Mouse (Mus musculus): ENCODE data around the gene Upb1.
"Not testable (repeated sequence)": the region's sequence is repeated elsewhere in the genome, so short reads cannot be mapped to it uniquely, and the experiment has no call there.

The Upb1 gene

GRCm38 (mm10) chr10:75400958-75401357 is at the start of gene Upb1:
Gene Upb1, plus strand, starts transcription at chr10:75401115.
- DNase-seq (ENCODE audit: low read depth, low spot score): no peak

- no peak for DNase-seq (ENCODE audit: low read depth, low spot score)
Measured at GRCm38 (mm10) chr10:75352541-75352940, 48.4 kb upstream of the Upb1 start.

DNA sequence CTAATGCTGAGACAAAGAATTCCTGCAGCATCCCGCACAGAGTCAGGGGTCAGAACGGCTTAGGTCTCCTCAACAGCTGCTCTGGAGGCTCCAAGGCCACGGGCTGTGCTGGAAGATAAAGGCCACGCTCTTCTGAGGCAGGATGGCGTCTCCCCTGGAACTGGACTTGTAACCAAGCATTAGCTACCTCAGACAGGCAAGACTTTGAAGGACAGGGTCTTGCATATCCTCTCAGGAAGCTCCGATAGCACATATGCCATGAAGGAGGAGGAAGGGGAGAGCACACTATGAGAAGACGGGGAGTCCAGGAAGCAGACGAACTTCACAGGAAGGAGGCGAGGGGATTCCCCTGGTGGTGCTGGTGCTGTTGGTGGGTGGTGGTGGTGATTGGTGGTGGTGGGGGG is 47.1 kb upstream of the Upb1 start:
- not testable (repeated sequence) for DNase-seq (ENCODE audit: low read depth, low spot score)

GRCm38 (mm10) chr10:75355341-75355740 is 45.6 kb upstream of the Upb1 start:
- no peak for DNase-seq (ENCODE audit: low read depth, low spot score)

DNA sequence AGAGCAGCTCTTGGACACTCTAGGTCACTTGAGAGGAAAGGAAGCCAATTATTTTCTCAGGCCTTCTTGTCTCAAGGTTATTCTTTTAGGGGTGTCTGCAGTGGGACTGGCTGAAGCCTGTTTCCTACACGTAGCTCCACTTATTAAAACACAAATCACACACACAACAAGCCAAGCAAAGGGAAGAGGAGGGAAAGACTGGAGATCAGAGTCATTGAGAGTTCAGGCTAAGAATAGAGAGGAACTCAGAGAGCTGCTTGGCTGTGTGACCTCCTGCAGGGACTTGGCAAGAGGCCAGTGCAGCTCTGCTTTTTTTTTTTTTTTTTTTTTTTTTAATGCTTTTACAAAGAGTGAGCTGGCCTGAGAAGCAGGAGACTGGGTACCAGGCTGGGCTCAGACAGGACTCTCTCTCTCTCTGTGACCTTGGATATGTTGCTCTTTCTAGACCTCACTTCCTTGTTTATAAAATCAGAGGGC is 36.7 kb upstream of the Upb1 start:
- peak; percentile 18 for DNase-seq (ENCODE audit: low read depth, low spot score)

- no peak for DNase-seq (ENCODE audit: low read depth, low spot score)
Measured at GRCm38 (mm10) chr10:75364796-75365195, 36.1 kb upstream of the Upb1 start.

- peak; percentile 43 for DNase-seq (ENCODE audit: low read depth, low spot score)
Measured at GRCm38 (mm10) chr10:75365231-75365633, 35.7 kb upstream of the Upb1 start.

GRCm38 (mm10) chr10:75373655-75374351 is 27.1 kb upstream of the Upb1 start:
- not testable (repeated sequence) for DNase-seq (ENCODE audit: low read depth, low spot score)

DNA sequence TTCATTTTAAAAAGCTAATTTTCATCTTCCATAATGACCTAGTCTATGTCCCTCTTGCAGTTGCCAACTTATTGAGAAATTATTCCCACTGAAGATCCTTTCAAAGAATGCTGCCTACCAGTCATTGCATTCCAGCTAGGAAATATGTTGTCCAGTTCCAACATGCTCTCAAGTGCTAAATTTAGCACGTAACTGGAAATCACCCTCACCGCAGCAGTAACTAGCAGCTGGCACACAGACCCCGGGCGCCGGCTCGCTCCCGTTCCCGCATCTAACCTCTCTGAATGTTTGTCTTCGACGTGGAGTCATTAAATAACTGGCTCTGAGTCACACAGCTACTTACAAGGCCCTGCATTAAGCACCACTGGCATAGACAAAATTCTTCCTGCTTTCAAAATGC is 22.2 kb upstream of the Upb1 start:
- no peak for DNase-seq (ENCODE audit: low read depth, low spot score)

DNA sequence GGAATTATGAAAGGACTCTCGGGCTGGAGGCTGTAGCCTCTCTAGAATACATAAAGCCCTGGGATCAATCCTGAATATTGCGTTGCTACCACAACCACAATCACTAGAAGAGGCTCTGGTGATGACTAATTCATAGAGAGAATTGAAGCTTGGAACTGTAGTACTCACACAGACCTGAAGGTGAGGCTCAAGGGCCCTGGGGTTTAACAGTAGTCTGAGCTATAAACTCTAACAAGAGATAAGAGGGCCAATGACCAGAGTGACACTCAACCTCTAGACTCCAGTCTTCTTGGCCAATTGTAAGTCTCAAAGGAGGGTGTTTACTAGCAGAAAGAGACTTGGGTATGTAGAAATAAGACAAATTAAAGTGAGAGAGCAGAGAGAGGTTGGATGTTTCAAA is 10.8 kb upstream of the Upb1 start:
- no peak for DNase-seq (ENCODE audit: low read depth, low spot score)

- DNase-seq (ENCODE audit: low read depth, low spot score): no peak
Measured at GRCm38 (mm10) chr10:75390832-75391231, 10.1 kb upstream of the Upb1 start.

DNA sequence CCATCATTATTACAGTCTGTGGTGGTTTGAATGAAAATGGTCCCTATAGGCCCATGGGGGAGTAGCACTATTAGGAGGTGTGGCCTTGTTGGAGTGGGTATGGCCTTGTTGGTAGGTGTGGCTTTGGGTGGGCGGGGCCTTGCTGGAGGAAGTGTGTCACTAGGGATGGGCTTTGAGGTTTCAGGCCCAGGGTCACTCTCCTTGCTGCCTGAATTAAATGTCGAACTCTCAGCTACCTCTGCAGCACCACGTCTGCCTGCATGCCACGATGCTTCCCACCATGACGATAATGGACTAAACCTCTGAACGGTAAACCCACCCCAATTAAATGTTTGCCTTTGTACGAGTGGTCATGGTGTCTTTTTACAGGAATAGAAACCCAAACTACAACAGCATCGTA is 6.1 kb upstream of the Upb1 start:
- no peak for DNase-seq (ENCODE audit: low read depth, low spot score)

DNA sequence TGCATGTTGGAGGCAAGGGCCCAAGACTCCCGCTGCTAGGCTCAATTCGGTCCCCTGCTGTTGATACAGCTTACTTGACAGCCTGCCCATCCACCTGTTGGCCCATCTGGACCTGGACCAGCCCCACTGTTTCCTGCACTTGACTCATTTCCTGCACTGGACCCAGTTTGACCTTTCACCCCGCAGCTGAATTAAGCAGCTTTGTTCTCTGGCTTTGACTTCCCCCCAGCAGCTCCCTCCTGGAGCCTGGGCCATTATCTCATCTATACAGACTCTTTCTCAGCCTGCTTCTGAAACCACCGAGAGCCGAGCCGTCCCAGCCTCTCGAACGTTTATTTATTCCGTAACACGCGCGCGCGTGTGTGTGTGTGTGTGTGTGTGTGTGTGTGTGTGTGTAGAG is 3.9 kb upstream of the Upb1 start:
- DNase-seq (ENCODE audit: low read depth, low spot score): peak; percentile 8

- DNase-seq (ENCODE audit: low read depth, low spot score): no peak
Measured at GRCm38 (mm10) chr10:75405916-75406315, 5.0 kb downstream of the Upb1 start.

- DNase-seq (ENCODE audit: low read depth, low spot score): peak; percentile 24
Measured at GRCm38 (mm10) chr10:75406755-75407154, 5.8 kb downstream of the Upb1 start.

DNA sequence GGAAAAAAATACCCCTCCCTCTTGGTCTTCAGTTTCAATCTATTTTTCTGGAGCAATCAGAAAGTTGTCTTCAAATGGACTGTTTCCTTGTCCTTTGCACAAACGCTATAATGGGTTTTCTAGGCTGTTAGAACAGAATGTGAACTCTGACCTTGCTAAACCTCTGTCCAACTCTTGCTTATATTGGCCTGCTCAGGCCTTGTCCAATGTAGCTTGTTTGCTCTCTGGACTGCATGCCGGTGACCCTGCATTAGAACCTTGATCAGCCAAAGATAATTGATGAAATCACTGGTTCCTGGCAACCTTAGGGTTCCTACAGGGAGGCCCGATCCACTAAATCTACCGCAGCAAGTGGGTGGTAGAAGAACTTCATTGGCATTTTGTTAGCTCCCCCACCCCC is 6.8 kb downstream of the Upb1 start:
- no peak for DNase-seq (ENCODE audit: low read depth, low spot score)

DNA sequence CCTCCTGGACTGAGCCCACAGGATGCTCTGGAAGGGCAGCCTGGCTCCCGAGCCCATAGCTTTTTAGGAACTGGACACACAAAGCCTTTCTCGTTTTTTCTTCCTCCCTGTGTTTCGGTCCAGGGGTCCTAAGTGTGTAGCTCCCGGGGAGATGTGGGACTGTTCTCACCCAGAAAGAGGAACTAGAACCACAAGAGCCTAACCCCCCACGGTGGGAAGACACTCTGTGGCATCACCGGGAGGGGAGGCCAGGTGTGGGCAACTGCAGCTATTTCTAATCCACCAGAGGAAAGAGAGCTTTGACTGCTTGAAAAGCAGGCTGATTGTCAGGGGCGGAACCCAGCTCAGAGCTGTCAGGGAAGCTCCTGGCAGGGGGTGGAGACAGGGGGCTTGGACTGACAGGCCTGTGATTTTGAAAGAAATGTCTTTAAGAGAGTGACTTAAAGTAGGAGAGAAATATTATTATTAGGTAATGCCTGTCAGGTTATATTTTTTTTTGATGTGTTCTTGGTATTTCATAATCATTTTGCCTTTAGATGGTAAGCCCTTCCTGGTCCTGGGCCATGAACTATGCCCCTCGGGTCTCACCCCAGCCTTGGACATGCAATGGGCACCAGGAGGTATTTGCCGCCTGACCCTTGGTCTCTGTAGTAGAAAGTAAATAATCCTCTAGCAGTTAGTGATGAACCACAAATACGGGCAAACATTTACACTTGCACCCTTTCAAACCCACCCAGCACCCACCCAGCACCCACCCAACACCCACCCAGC is 10.6 kb downstream of the Upb1 start:
- not testable (repeated sequence) for DNase-seq (ENCODE audit: low read depth, low spot score)

GRCm38 (mm10) chr10:75412114-75413103 is 11.5 kb downstream of the Upb1 start:
- no peak for DNase-seq (ENCODE audit: low read depth, low spot score)

DNA sequence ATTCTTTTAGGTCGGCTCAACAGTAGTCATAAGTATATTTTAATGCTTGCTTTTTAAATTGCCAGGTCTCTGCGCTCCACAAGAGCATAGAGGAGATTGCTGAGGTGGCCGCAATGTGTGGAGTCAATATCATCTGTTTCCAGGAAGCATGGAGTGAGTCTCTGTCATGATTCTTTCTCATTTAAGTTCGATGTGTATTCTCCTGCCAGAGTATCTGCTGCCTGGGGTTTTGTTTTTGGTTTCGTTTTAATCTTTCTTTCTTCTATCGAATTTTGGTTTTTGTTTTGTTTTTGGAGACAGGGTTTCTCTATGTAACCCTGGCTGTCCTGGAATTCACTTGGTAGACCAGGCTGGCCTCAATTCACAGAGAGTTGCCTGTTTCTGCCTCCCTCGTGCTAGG is 14.0 kb downstream of the Upb1 start:
- no peak for DNase-seq (ENCODE audit: low read depth, low spot score)

DNA sequence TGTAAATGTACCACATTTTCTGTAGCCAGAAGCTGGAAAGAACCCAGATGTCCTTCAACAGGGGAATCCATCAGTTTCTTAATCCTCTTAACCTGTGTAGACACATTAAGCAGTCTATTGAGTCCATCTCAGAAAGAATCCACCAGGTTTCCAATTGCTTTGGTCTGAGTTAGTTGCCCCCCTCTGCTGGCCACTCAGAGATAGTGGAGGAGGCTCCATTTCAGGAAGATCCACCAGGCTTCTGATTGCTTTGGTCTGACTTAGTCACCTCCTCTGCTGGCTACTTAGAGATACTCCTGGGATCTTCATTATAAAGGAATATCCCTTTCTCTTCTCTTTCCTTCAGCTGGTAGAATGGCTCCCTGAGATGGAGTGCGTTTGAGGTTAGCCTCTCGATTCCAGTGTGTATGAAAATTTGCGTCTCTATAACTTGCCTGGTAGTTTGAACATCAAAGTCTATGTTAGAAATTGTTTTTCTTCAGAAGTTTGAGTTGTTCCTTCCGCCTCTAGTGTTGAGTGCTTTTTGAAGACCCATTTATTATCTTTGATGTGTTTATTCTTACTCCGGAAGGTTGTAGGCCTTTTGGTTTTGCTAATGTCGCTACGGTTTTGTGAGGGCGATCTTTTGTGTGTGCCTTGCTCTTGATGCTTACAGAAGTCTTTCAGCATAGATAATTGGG is 16.6 kb downstream of the Upb1 start:
- peak; percentile 50 for DNase-seq (ENCODE audit: low read depth, low spot score)

GRCm38 (mm10) chr10:75418747-75419146 is 17.8 kb downstream of the Upb1 start:
- no peak for DNase-seq (ENCODE audit: low read depth, low spot score)

Data from ES-CJ7 (cell line).